Mouse (Mus musculus) small intestine, adult 2 months (tissue): ENCODE results near the gene Cdca8.

Experiments
- CTCF ChIP-seq: fragments of 200-500 bp; IDR thresholded peaks from 2 replicates; pipeline ENCODE4 v1.5.1; 2012; ENCODE audit warnings: low read depth, mild to moderate bottlenecking, control low read depth, inconsistent platforms, low read length, moderate library complexity, mixed read lengths; ENCODE audit not compliant: insufficient replicate concordance, insufficient read length; ENCODE audit errors: extremely low read depth
- POLR2A ChIP-seq: fragments of 200-500 bp; IDR thresholded peaks from 2 replicates; pipeline ENCODE4 v1.6.1; 2012; ENCODE audit warnings: low read depth, mild to moderate bottlenecking, control low read depth, inconsistent platforms, low read length, moderate library complexity

- TF ChIP-seq POLR2A (no peak), CTCF (no peak)
These were observed 66.4 kb downstream of the Cdca8 start for GRCm38 (mm10) chr4:124872719-124873118.
